Mouse (Mus musculus) erythroblast, embryonic 14.5 days (primary cell): ENCODE results near the gene Pnp.

Experiments
- GATA1 ChIP-seq: IDR thresholded peaks from 2 replicates; pipeline ENCODE4 v1.6.1; 2012; ENCODE audit warnings: low read length, inconsistent platforms, mixed read lengths
- TAL1 ChIP-seq: IDR thresholded peaks from 3 replicates; pipeline ENCODE4 v1.6.1; 2012; ENCODE audit warnings: low read length, inconsistent platforms, mixed read lengths

GRCm38 (mm10) chr14:50969041-50969440 is 38.2 kb downstream of the Pnp start:
- TF ChIP-seq GATA1 = no peak
- no peak for TF ChIP-seq TAL1
